26 mouse cellular contexts compared by ENCODE assay signal in the genomic region with DNA sequence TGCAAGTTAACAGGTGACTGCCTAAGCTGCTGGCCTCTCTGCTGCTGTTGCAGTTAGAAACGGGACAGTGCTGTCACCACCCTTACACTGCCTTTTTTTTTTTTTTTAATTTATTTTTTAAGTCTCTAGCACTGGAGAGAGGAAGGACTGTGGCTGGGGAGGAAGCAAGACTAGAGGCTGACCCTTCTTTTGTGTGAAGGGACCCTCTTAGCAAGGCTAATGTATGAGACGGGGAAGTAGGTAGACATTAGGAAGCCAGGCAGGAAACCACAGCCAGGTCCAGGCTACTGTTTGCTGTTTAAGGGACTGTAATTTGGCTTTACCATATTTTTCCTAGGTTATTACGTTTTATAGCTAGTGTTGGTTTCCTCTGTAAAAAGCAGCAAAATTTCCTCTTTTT.
A peak's percentile ranks its signal among the peaks of the same experiment; 100 is the strongest.
DNase-seq lines count a peak whose midpoint lies in the region; ATAC-seq and TF ChIP-seq lines count a peak whose summit lies in the region.
"Had no signal": no experiment of that assay in that cellular context is flagged by ENCODE, and none has a peak within 500 bp of the region (broad histone marks: within the 10 kb centered on the region; RNA-seq: fewer than 3 reads in every experiment).

No protein-coding gene starts in this region.

- peak overlapping the region; percentile 10 for H3K4me3 ChIP-seq in macrophage (ENCODE audit: inconsistent target)
- no peak overlapping the region for H3K4me3 ChIP-seq in stomach, postnatal 0 days (ENCODE audit: low read depth, low read length)
- H3K4me3 ChIP-seq: embryonic facial prominence, embryonic 12.5 days; embryonic facial prominence, embryonic 15.5 days; forebrain, embryonic 12.5 days; forebrain, embryonic 15.5 days; heart, adult 2 months; heart, embryonic 10.5 days; heart, embryonic 13.5 days; hindbrain, embryonic 13.5 days; intestine, embryonic 15.5 days had no signal

- DNase-seq in 416B (ENCODE audit: low read depth): peak; percentile 75
- no peak for DNase-seq in thymus, postnatal 0 days (ENCODE audit: low spot score)
- DNase-seq in cerebellum, postnatal 14 days: no peak
- no peak for DNase-seq in stomach, postnatal 0 days (ENCODE audit: low spot score)
- DNase-seq: adrenal gland, adult 2 months; adrenal gland, postnatal 25 days; cerebellum, adult 2 months; cerebellum, adult 9-11 months; gastrocnemius, postnatal 25 days; heart, adult 2 months; heart, postnatal 14 days; heart, postnatal 4 days had no signal

- H3K9ac ChIP-seq in stomach, postnatal 0 days (ENCODE audit: low read length): no peak overlapping the region
- H3K9ac ChIP-seq: embryonic facial prominence, embryonic 12.5 days; embryonic facial prominence, embryonic 15.5 days; forebrain, embryonic 12.5 days; forebrain, embryonic 15.5 days; heart, embryonic 13.5 days; hindbrain, embryonic 13.5 days; intestine, embryonic 15.5 days had no signal

- 0% methylated on average over 2 of the region's 3 CpGs for WGBS in macrophage (ENCODE audit: missing documents)
- WGBS in stomach, postnatal 0 days: 70% methylated on average over 3 of the region's 3 CpGs

- peak; percentile 95 for ATAC-seq in common myeloid progenitor, adult 5-6 weeks (replicated peaks; ENCODE audit: low read depth, poor library complexity, severe bottlenecking)
- ATAC-seq in megakaryocyte progenitor cell, adult 5-6 weeks (replicated peaks; ENCODE audit: poor library complexity): peak; percentile 80
- no peak for ATAC-seq in stomach, postnatal 0 days (ENCODE audit: low FRiP score, low TSS enrichment)
- no peak for ATAC-seq in erythroid progenitor cell, adult 5-6 weeks (replicated peaks; ENCODE audit: low FRiP score, poor library complexity, severe bottlenecking)
- ATAC-seq: CD4-positive, CD25-positive, alpha-beta regulatory T cell, adult 4 months; forebrain, embryonic 15.5 days; hindbrain, embryonic 16.5 days; intestine, embryonic 15.5 days had no signal

- H3K9me3 ChIP-seq in stomach, postnatal 0 days (ENCODE audit: control insufficient read depth, low read length): no peaks in the 10 kb centered on the region
- H3K9me3 ChIP-seq: embryonic facial prominence, embryonic 12.5 days; embryonic facial prominence, embryonic 15.5 days; forebrain, embryonic 12.5 days; forebrain, embryonic 15.5 days; heart, embryonic 10.5 days; heart, embryonic 13.5 days; intestine, embryonic 15.5 days had no signal

- no peaks in the 10 kb centered on the region for H3K36me3 ChIP-seq in macrophage (ENCODE audit: inconsistent target)
- no peaks in the 10 kb centered on the region for H3K36me3 ChIP-seq in stomach, postnatal 0 days (ENCODE audit: control insufficient read depth, insufficient read depth, low read length)
- H3K36me3 ChIP-seq: embryonic facial prominence, embryonic 12.5 days; embryonic facial prominence, embryonic 15.5 days; forebrain, embryonic 12.5 days; forebrain, embryonic 15.5 days; heart, embryonic 10.5 days; heart, embryonic 13.5 days; hindbrain, embryonic 13.5 days; intestine, embryonic 15.5 days had no signal

- no peaks in the 10 kb centered on the region for H3K4me1 ChIP-seq in stomach, postnatal 0 days (replicated peaks; ENCODE audit: control insufficient read depth, insufficient read depth)
- H3K4me1 ChIP-seq: embryonic facial prominence, embryonic 12.5 days; embryonic facial prominence, embryonic 15.5 days; forebrain, embryonic 15.5 days; hindbrain, embryonic 13.5 days; intestine, embryonic 15.5 days had no signal

- no peak overlapping the region for H3K4me2 ChIP-seq in stomach, postnatal 0 days (replicated peaks; ENCODE audit: low read depth)
- H3K4me2 ChIP-seq: embryonic facial prominence, embryonic 12.5 days; embryonic facial prominence, embryonic 15.5 days; forebrain, embryonic 12.5 days; forebrain, embryonic 15.5 days; heart, embryonic 13.5 days; hindbrain, embryonic 13.5 days; intestine, embryonic 15.5 days had no signal

- no peaks in the 10 kb centered on the region for H3K79me2 ChIP-seq in macrophage (ENCODE audit: inconsistent target)

- H3K27me3 ChIP-seq in stomach, postnatal 0 days (ENCODE audit: control insufficient read depth, insufficient read depth, low read length): no peaks in the 10 kb centered on the region
- H3K27me3 ChIP-seq: embryonic facial prominence, embryonic 12.5 days; embryonic facial prominence, embryonic 15.5 days; forebrain, embryonic 15.5 days; heart, embryonic 13.5 days; hindbrain, embryonic 13.5 days; intestine, embryonic 15.5 days had no signal

- TF ChIP-seq EP300 in stomach, postnatal 0 days (optimal IDR thresholded peaks at IDR 0.05): no peak

- TF ChIP-seq CTCF in stomach, postnatal 0 days (IDR thresholded peaks at IDR 0.05; ENCODE audit: low read depth): no peak

- 0 out of 2 replicates have a peak overlapping the region, but pooled peaks have one; percentile 7 for H3K27ac ChIP-seq in macrophage
- H3K27ac ChIP-seq in stomach, postnatal 0 days (replicated peaks): no peak overlapping the region
- H3K27ac ChIP-seq: embryonic facial prominence, embryonic 12.5 days; embryonic facial prominence, embryonic 15.5 days; forebrain, embryonic 12.5 days; forebrain, embryonic 15.5 days; heart, adult 2 months; heart, embryonic 10.5 days; heart, embryonic 13.5 days; hindbrain, embryonic 13.5 days; intestine, embryonic 15.5 days had no signal

Comparison
In these comparisons a context has a peak if more than half of its experiments do, and no peak if none do; other contexts are left out.
1. ATAC-seq: peak in common myeloid progenitor, adult 5-6 weeks (single experiment) and megakaryocyte progenitor cell, adult 5-6 weeks (single experiment); none in stomach, postnatal 0 days (single experiment) and erythroid progenitor cell, adult 5-6 weeks (single experiment).